Mouse (Mus musculus): Measurements from ENCODE around the gene Spns1. TPM values are rescaled to one million over a fixed set of nuclear protein-coding genes. Genes with fewer than 3 reads are reported as not detected.

The Spns1 gene
- polyA plus RNA-seq, 1 experiment, result 52.3 TPM

DNA sequence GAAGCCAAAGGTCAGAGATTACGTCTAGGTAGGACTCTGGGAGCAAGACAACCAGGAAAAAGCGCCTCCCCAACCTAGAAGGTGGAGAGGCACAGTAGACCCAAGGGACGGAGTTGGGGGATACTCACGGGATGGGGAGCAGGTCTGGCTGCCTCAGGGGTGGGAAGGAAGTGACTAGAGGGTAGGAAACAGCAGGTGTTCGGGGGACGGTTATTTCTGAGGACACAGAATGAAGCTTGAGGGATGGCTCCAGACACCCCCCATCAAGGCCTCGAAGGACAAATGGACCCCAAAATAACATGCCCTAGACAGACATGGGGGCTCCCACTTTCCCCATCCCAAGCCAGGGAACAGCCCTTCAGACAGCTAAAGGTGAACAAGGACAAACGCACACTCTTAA lies 8.9 kb downstream of the Spns1 start:
- Histone ChIP-seq H3K36me3 (ENCODE audit: control insufficient read depth, insufficient read depth, low read length, poor library complexity, severe bottlenecking) (peaks cover 11% of the 10 kb centered on the region), H3K4me1 (ENCODE audit: control insufficient read depth, insufficient read depth, low read length) (no peaks in the 10 kb centered on the region), H3K27ac (ENCODE audit: insufficient read depth, low read length) (no peak overlapping the region), H3K4me3 (ENCODE audit: low read depth, low read length) (no peak overlapping the region), H3K9me3 (replicated peaks; ENCODE audit: control insufficient read depth, insufficient read depth, low read length, poor library complexity, severe bottlenecking) (no peaks in the 10 kb centered on the region), H3K27me3 (ENCODE audit: control insufficient read depth, insufficient read depth, low read length, poor library complexity, severe bottlenecking) (no peaks in the 10 kb centered on the region), H3K9ac (ENCODE audit: low read depth, poor library complexity, severe bottlenecking) (no peak overlapping the region; the same call in 1 of the 2 replicates)
- TF ChIP-seq EP300 (IDR thresholded peaks at IDR 0.05; ENCODE audit: insufficient read depth, low read depth, low read length), result no peak
- TF ChIP-seq POLR2A (IDR thresholded peaks at IDR 0.05; ENCODE audit: insufficient read depth, low read length), result no peak
- TF ChIP-seq CTCF (IDR thresholded peaks at IDR 0.05; ENCODE audit: low read depth, low read length), result no peak

DNA sequence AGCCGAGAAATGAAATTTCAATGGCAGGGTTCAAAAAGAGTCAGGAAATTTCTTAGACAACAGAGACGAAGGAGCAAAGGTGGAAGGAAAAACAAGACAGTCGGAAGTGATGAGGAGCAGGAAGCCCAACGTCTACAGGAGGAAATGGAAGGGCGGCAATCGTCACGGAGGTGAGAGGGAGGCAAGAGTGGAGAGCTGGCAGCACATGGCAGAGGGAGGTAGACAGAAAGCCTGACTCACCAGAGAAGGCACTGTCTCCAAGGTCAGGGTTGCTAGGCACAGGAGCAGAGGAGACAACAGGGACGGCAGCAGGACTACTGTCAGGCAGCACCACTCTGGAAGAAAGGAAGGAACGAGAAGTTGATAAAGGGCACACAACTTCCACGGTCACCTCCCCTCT lies 9.6 kb downstream of the Spns1 start:
- Histone ChIP-seq H3K9me3 (replicated peaks; ENCODE audit: control insufficient read depth, insufficient read depth, low read length, poor library complexity, severe bottlenecking) (no peaks in the 10 kb centered on the region), H3K27ac (ENCODE audit: insufficient read depth, low read length) (no peak overlapping the region), H3K9ac (ENCODE audit: low read depth, poor library complexity, severe bottlenecking) (no peak overlapping the region), H3K4me1 (ENCODE audit: control insufficient read depth, insufficient read depth, low read length) (no peaks in the 10 kb centered on the region), H3K36me3 (ENCODE audit: control insufficient read depth, insufficient read depth, low read length, poor library complexity, severe bottlenecking) (peaks cover 8% of the 10 kb centered on the region), H3K27me3 (ENCODE audit: control insufficient read depth, insufficient read depth, low read length, poor library complexity, severe bottlenecking) (no peaks in the 10 kb centered on the region), H3K4me3 (ENCODE audit: low read depth, low read length) (no peak overlapping the region)
- TF ChIP-seq EP300 (IDR thresholded peaks at IDR 0.05; ENCODE audit: insufficient read depth, low read depth, low read length) (no peak), CTCF (IDR thresholded peaks at IDR 0.05; ENCODE audit: low read depth, low read length) (no peak), POLR2A (IDR thresholded peaks at IDR 0.05; ENCODE audit: insufficient read depth, low read length) (no peak)

DNA sequence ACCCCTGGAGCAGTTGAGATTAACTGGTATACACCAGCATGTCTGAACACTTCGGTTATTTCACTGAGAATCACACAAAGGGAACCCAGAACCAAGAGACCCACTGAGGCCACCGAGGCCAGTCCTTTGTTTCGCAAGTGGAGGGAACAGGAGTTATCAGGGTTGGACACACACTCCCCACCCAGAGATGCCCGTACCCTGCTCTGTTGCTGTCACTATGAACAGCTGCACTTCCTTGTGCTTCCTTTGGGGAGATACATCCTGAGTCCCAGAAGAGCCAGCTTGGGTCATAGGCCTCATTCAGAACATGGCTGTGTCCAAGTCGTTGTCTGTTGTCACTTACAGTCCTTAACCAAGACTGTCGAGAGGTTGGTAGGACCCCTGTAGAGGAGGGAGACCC lies 14.2 kb downstream of the Spns1 start:
- H3K9me3 ChIP-seq (replicated peaks; ENCODE audit: control insufficient read depth, insufficient read depth, low read length, poor library complexity, severe bottlenecking), result no peaks in the 10 kb centered on the region
- no peaks in the 10 kb centered on the region for H3K27me3 ChIP-seq (ENCODE audit: control insufficient read depth, insufficient read depth, low read length, poor library complexity, severe bottlenecking)
- H3K36me3 ChIP-seq (ENCODE audit: control insufficient read depth, insufficient read depth, low read length, poor library complexity, severe bottlenecking), result no peaks in the 10 kb centered on the region
- no peak for TF ChIP-seq EP300 (IDR thresholded peaks at IDR 0.05; ENCODE audit: insufficient read depth, low read depth, low read length)
- no peak for TF ChIP-seq POLR2A (IDR thresholded peaks at IDR 0.05; ENCODE audit: insufficient read depth, low read length)
- TF ChIP-seq CTCF (IDR thresholded peaks at IDR 0.05; ENCODE audit: low read depth, low read length), result no peak
- no peaks in the 10 kb centered on the region for H3K4me1 ChIP-seq (ENCODE audit: control insufficient read depth, insufficient read depth, low read length)
- no peak overlapping the region for H3K27ac ChIP-seq (ENCODE audit: insufficient read depth, low read length)
- H3K9ac ChIP-seq (ENCODE audit: low read depth, poor library complexity, severe bottlenecking), result no peak overlapping the region
- no peak overlapping the region for H3K4me3 ChIP-seq (ENCODE audit: low read depth, low read length)

DNA sequence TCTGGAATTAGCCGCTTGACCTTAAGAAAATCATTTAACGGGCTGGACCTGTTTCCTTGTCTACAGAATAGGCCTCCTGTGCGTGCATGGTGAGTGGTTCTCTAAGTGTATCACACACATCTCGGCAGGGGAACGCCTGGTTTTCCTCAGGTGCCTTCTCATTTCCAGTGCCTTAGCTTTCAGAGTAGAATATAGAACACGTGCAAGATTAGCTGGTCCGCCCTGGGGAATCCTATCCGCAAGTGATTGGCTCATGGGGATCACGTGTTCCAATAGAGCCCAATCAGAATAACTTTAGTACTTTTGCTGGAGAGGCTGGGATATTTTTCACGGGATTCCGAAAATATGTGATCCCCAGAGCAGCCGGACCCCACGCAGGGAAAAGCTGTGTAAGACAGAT lies 18.2 kb downstream of the Spns1 start:
- Histone ChIP-seq H3K27me3 (ENCODE audit: control insufficient read depth, insufficient read depth, low read length, poor library complexity, severe bottlenecking) (no peaks in the 10 kb centered on the region), H3K9me3 (replicated peaks; ENCODE audit: control insufficient read depth, insufficient read depth, low read length, poor library complexity, severe bottlenecking) (no peaks in the 10 kb centered on the region), H3K9ac (ENCODE audit: low read depth, poor library complexity, severe bottlenecking) (no peak overlapping the region), H3K4me3 (ENCODE audit: low read depth, low read length) (no peak overlapping the region), H3K36me3 (ENCODE audit: control insufficient read depth, insufficient read depth, low read length, poor library complexity, severe bottlenecking) (no peaks in the 10 kb centered on the region), H3K4me1 (ENCODE audit: control insufficient read depth, insufficient read depth, low read length) (peaks cover 2% of the 10 kb centered on the region), H3K27ac (ENCODE audit: insufficient read depth, low read length) (no peak overlapping the region)
- no peak for TF ChIP-seq POLR2A (IDR thresholded peaks at IDR 0.05; ENCODE audit: insufficient read depth, low read length)
- TF ChIP-seq EP300 (IDR thresholded peaks at IDR 0.05; ENCODE audit: insufficient read depth, low read depth, low read length), result no peak
- TF ChIP-seq CTCF (IDR thresholded peaks at IDR 0.05; ENCODE audit: low read depth, low read length), result no peak

DNA sequence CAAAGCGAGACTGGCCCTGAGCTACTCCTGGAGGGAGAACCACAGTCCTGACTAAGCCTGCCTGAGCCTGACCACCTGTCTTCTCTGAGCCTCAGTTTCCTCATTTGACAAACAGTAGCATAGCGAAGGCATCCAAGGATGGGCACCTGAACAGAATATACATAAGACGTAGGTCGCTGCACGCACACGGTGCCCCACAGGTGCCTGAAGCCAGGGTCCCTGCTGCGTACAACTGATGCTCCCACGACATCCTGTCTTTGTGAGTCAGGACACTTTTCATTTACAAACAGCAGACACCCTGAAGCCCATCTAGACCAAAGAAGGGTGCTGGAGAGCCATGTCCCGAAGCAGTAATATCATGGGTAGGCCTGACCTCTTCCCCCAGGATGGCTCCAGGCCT lies 18.8 kb downstream of the Spns1 start:
- no peak overlapping the region for H3K27ac ChIP-seq (ENCODE audit: insufficient read depth, low read length)
- H3K36me3 ChIP-seq (ENCODE audit: control insufficient read depth, insufficient read depth, low read length, poor library complexity, severe bottlenecking), result no peaks in the 10 kb centered on the region
- no peak overlapping the region for H3K4me3 ChIP-seq (ENCODE audit: low read depth, low read length)
- TF ChIP-seq CTCF (IDR thresholded peaks at IDR 0.05; ENCODE audit: low read depth, low read length) (no peak), POLR2A (IDR thresholded peaks at IDR 0.05; ENCODE audit: insufficient read depth, low read length) (no peak), EP300 (IDR thresholded peaks at IDR 0.05; ENCODE audit: insufficient read depth, low read depth, low read length) (no peak)
- no peak overlapping the region for H3K9ac ChIP-seq (ENCODE audit: low read depth, poor library complexity, severe bottlenecking)
- no peaks in the 10 kb centered on the region for H3K27me3 ChIP-seq (ENCODE audit: control insufficient read depth, insufficient read depth, low read length, poor library complexity, severe bottlenecking)
- peaks cover 2% of the 10 kb centered on the region for H3K4me1 ChIP-seq (ENCODE audit: control insufficient read depth, insufficient read depth, low read length)
- H3K9me3 ChIP-seq (replicated peaks; ENCODE audit: control insufficient read depth, insufficient read depth, low read length, poor library complexity, severe bottlenecking), result no peaks in the 10 kb centered on the region

DNA sequence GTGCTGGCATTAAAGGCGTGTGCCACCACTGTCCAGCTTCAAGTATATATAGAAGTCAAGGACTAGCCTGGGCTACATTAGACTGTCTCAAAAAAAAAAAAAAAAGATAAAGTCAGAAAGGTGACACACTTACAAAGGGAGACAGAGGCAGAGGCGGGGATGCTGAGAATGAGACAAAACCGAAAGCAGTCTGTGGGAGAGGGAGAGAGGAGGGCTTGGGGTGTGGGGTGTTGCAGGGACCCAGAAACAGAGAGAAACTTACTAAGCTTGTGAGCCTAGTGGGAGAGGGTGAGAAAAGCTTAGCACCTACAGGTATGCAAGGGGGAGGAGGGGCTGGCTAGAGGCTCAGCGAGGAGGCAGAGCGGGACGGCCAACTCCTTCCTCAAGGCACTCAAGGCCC lies 19.4 kb downstream of the Spns1 start:
- no peaks in the 10 kb centered on the region for H3K27me3 ChIP-seq (ENCODE audit: control insufficient read depth, insufficient read depth, low read length, poor library complexity, severe bottlenecking)
- TF ChIP-seq EP300 (IDR thresholded peaks at IDR 0.05; ENCODE audit: insufficient read depth, low read depth, low read length), result no peak
- no peak for TF ChIP-seq POLR2A (IDR thresholded peaks at IDR 0.05; ENCODE audit: insufficient read depth, low read length)
- TF ChIP-seq CTCF (IDR thresholded peaks at IDR 0.05; ENCODE audit: low read depth, low read length), result no peak
- H3K9me3 ChIP-seq (replicated peaks; ENCODE audit: control insufficient read depth, insufficient read depth, low read length, poor library complexity, severe bottlenecking), result no peaks in the 10 kb centered on the region
- H3K9ac ChIP-seq (ENCODE audit: low read depth, poor library complexity, severe bottlenecking), result no peak overlapping the region
- H3K36me3 ChIP-seq (ENCODE audit: control insufficient read depth, insufficient read depth, low read length, poor library complexity, severe bottlenecking), result no peaks in the 10 kb centered on the region
- no peak overlapping the region for H3K27ac ChIP-seq (ENCODE audit: insufficient read depth, low read length)
- H3K4me3 ChIP-seq (ENCODE audit: low read depth, low read length), result no peak overlapping the region
- H3K4me1 ChIP-seq (ENCODE audit: control insufficient read depth, insufficient read depth, low read length), result peaks cover 2% of the 10 kb centered on the region
